Mouse (Mus musculus) common myeloid progenitor, adult 5-6 weeks (primary cell): ENCODE results near the gene Fam8a1. TPM values are rescaled to one million over a fixed set of nuclear protein-coding genes. Genes with fewer than 3 reads are reported as not detected.

Experiments used
- ATAC-seq: replicated peaks from 2 replicates; pipeline ENCODE4 v1.8.0; 2016; ENCODE audit warnings: low read depth, mild to moderate bottlenecking, moderate TSS enrichment, inconsistent platforms; ENCODE audit not compliant: poor library complexity, severe bottlenecking
- total RNA-seq: library from RNA; stranded (forward); fragments of 200-1000, 187-1606 nt; gene quantifications from 2 replicates; pipeline ENCODE4 v1.2.3, GENCODE M21; 2017

Gene Fam8a1
- total RNA-seq, 1 experiment from 2014 or later, result 13.8 TPM

DNA sequence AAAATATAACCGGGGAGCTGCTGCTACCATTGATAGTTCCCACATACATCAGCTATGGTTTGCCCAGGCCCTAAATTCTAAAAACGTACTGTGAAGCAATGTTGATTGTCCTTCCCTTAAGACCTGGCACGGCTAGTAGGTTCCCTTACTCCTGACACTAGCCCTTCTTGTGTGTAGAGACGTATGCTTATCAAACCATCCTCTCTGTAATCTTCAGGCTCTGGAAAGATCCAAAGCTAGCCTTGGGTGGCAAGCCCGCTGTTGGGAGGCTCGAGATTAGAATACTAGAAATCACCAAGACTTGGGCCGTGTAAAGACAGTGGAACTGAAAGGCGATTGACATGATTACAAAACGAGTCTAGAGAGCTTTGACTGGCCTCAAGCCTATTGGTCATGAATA, 1.2 kb downstream of the Fam8a1 start:
- ATAC-seq, result no peak

DNA sequence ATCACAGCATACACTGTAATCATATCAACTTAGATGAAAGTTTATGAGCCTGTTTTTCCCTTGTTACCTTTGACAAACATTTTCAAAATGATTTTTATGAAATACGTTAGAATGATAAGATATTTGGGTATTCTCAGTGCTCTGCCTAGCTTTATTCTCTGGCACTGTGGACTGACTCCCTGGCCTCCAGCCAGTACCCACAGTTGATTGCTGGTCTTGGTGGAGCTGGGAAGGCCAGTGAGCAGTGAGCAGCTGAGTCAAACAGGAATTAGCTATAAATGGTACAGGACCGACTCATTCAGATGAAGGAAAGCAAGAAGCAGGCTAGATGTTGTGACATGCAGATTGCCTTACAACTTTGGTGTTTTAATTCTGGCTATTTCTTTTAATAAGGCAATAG, 5.3 kb downstream of the Fam8a1 start:
- no peak for ATAC-seq

DNA sequence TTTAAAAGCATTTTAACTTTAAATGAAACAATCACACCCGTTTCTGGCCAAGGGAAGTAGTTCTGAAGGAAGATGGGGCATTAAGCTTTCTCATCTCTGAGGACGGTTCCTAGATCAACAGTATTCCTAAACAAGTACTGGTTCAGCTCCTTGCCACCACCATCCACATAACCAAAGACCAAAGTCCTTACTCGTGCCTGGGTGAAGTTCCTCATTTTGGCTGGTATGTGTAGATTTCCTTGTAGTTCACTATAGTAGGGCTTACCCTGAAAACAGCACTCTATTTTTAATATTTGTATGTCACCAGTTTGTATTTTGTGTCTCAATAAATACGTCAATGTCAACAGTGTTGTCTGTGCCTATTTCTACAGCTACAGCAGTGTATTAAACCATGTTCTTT, 8.4 kb downstream of the Fam8a1 start:
- ATAC-seq, result no peak

DNA sequence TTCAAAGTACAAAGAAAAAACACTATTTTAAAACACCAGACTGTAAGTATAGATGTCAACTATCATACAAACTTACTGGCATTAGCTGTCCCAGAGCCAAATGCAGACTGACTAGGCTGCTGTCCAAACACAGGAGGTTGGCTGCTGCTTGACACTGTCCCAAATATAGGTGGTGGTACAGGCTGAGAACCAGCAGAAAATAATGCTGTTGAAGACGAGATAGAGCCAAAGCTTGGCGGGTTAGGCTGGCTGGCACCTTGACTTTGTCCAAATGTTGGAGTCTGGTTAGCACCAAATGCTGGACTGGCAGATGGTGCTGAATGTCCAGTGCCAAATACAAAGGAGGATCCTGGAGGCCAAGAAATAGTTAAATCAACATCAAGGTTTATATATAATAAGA, 13.6 kb downstream of the Fam8a1 start:
- no peak for ATAC-seq

DNA sequence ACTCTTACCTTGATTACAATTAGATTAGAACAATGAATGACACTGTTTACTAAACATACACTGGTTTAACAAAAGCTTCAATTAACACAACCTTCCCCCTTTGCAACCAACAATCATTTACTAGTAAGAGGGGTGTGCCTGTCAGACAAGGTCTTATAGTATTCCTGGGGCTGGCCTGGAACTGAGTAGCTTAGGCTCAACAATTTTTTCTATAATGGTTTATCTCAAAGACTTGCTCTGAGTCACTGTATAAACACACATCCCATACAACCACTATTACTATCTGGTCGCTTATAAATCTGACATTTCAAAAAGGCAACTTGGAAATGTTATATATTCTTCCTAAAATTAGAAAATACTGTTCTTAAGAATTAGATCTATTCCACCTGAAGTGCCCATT, 14.0 kb downstream of the Fam8a1 start:
- ATAC-seq, result no peak

DNA sequence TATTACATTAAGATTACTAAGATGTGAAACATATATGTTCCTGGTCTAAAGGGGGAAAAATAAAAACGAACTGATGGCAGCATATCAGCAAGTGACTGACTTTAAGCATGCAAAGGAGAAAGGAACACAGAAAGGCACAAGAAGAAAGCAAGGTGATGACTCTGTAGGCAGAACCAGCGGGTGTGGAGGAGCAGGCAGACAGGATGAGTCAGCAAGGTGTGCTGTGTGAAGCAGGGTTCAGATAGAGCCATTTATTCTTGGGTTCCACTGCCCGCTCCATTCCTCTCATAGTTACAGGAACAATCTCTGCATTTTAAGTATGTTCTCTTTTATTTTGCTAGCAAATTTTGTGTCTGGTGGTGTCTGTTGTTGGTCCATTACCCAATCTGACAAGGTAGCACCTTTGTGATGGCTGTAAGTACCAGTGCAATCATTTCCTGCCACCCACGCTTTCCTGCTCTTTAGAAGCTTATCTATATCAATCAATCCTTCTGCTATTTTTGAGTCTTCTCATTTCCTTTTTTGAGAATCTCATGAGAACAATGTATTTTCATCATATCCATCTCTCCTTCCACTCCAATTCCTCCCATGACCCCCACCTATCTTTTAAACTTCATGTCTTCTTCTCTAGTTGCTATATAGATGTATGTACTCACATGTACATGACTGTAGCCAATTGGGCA, 21.4 kb downstream of the Fam8a1 start:
- ATAC-seq, result 0 out of 2 replicates have a peak, but pooled peaks have one; percentile 32

DNA sequence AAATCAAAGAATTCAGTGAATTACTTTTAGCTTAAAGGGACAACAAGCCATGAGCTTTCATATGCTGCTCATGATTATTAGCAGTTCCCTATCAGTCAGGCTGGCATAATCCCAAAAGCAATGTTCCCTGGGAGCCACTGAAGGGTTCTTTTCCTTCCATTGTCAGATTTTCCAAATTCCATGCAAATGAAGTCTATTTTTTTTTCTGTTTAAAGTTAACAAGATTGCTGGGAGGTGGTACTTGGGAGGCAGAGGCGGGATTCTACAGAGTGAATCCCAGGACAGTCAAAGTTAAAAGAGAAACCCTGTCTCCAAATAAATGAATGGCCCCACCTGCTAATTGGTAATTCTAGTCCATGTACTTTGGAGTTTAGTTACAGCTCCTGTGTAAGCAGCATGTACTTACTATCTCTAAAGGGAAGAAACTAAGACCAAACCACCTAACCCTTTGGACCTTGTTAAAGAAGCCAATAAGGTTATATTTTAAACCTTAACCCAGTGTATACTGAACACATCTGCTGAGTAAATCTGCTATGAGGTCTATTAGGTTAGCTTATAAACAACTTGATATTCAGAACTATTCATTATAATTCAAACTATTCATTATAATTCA, 26.1 kb downstream of the Fam8a1 start:
- ATAC-seq, result no peak

DNA sequence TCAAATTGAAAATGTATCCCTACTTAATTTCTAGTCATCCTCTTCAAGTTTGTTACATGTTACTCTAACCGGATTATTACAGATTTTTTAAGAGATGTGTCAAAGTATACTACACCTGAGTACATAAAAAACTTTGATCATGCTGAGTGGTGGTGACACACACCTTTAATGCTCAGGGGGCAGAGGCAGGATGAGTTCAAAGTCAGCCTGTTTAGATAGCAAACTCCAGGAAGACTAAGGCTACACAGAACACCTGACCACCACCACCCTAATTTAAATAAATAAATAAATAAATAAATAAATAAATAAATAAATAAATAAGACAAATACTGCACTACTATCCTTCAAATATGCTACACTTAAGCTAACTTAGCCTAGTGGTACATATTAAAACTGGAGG, 26.6 kb downstream of the Fam8a1 start:
- no peak for ATAC-seq

DNA sequence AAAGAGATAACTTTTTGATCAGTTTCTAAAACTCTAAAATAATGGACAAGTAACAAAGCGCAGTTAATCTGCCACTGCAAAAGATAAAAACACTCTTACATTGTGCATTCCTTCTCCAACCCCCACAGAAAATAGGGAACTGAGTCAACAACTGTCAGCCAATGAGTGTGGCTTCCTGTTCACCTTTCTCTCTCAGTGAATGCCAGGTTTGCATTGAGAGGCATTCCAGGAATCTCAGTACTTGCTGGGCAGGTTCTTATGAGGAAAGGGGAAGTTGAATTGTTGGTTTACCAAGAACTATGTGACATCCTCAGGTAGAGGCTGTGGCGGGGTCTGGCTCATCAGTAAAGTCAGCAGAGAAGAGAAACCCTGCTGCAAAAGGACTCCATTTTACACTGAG, 27.5 kb downstream of the Fam8a1 start:
- ATAC-seq, result no peak

DNA sequence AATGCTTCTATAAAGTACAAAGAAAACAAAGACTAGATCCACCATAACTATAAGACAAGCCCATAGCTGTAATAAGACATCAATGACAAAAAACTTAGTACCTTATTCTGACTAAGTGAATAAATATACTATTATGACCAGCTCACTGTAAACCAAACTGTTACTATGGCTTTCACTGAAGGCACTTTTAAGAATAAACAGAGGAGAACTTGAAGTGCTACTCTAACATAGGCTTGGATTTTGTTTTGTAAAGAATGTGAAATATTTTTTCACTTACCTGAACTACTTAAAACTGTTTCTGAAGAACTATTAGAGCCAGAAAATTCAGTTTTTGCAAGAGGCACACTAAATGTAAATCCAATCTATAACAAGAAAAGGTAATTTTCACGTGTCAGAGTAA, 30.1 kb downstream of the Fam8a1 start:
- no peak for ATAC-seq

DNA sequence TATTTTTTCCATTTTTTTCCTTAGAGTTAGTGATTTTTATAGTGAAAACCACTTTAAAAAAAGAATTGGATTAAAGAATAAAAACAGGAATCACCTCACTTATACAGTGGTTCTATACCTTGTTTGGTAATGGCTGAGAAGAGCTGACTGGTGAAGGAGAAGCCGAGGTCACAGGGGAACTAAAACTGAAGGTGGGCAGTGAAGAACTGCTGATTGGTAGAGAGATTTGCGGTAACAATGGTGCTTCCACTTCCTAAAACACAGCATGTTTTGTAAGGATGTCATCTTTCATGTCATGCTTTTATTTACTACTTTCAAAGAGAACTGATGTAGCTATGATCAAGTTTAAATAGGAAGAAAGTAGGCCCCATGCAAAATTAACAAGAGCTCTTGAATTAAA, 32.2 kb downstream of the Fam8a1 start:
- peak; percentile 45; the same call in 1 of the 2 replicates for ATAC-seq

DNA sequence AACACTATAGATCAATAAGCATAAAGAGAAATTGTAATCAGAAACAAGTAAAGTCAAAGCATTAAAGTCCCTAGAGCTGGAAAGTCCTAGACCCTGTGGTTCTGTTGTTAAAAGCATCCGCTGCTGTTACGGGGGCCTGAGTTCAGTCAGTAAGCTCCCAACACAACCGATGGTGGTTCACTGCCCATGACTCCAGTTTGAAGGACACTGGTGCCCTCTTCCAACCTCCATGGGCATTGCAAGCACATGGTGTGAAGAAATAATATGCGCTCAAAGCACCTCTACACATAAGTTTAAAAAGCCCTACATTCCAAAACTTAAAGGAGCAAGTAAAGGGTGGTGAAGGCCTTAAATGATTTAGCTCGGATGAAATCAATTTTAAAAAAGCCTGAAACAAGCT, 33.8 kb downstream of the Fam8a1 start:
- ATAC-seq, result no peak

DNA sequence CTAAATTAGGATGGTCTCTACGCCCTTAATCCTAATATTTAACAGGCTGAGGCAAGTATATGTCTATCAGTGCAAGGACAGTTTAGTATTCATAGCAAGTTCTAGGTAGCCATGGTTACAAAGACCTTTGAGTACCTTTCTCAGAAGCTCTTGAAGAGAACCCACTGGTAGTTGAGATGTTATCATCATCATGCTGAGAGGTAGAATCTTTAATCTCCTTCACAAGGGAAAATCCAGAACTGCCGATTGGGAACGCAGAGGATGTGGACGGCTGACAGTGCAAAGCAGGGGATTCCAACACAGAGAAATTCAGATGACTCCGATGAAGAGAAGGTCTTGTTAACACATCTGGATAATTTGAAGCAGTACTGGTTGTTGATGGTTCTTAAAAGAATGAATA, 44.2 kb downstream of the Fam8a1 start:
- ATAC-seq, result no peak

DNA sequence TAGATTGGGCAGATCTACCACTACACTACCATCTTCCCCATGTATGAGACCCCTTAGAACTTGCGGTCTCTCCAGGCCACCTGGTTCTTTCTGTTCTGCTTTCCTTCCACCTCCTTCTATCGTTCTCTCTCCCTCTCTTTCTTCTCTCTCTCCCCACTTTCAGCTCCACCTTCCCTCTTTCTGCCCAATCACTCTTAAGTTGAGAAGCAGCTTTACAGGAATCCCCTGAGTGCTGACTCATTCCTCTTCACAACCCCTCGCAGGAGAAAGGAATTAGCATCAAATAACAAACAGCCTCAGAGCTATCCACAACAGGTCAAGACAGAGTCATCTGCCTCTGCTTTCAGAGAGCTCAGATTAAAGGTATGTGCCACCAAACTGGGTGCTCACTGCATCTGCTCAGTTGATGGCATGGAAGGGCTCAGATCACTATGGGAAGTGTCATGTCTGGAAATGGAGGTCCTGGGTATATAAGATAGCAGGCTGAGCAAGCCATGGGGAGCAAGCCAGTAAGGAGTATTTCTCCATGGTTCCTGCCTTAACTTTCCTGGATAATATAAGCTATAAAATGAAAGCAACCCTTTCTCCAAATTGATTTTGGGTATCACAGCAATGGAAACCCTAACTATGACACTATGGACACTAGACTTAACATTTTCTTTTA, 46.8 kb downstream of the Fam8a1 start:
- ATAC-seq, result 0 out of 2 replicates have a peak, but pooled peaks have one; percentile 18

DNA sequence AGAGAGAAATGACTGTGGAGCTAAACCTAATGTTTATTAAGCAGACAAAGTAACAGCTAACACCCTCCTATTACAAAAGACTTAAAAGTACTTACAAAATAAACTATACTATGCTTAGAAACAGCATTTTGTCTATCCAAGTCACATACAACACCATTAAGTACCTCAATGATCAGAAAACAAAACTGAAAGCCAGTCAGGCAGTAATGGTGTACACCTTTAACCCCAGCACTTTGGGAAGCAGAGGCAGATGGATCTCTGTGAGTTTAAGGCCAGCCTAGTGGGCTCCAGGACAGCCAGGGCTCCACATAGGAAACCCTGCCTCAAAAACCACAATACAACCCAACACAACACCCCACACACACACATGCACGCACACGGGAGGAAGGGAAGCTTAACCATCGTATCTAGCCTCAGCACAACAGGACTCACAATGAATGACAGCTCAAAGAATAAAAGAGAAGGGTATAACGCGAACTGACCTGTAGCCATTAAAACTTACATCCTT, 49.6 kb downstream of the Fam8a1 start:
- 0 out of 2 replicates have a peak, but pooled peaks have one; percentile 5 for ATAC-seq

DNA sequence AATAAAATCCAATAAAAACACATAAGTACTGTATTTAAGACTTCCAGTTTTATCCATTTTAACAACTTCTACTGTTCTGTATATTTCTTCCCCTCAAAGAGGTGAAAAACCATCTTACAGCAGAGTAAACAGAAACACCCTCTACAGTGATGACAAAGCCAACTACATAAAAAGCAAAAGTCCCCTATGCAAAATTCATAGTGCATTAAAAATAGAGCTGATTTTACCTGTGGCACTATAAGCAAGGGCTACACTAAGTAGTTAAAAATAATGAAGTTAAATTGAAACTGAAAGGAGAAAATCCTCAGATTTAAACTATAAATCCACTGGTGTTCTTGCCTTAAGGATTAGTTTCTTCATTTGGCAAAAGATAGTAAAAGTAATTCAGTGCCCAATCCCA, 51.7 kb downstream of the Fam8a1 start:
- ATAC-seq, result no peak

DNA sequence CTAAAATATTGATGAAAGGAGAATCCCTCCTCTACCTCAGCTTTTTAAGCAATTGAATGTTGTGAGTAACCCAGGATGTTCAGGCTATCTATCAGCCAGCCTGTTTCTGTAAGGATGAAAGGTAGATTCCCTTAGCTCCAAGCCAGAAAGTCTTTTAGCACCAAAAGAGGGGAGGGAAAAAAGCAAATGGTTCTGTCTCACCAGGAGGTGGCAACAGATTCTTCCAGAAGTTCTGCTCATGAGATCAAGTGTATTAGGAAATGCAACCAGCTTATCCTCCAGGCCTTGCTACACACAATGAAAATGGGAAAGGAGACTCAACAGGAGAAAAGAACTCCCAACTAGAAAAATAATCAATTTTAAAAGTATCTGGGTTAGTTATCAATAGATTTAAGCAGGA, 55.0 kb downstream of the Fam8a1 start:
- no peak for ATAC-seq

DNA sequence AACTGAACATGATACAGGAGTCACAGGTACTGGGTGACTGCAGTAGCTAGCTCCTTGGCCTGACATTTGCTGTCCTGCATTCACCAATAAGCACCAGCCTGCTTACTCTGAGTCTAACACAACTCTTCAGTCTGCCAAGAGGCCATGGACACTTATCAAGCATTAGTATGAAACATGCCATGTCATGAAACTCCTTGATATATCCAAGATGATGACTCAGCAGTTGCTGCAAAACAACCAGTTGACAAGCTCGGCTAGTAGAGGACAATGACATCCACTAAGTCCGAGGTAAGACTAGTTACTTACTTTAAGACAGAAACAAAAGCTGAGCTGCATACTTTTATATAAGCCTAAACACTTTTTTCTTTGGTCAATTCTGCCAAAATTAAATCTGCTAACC, 55.9 kb downstream of the Fam8a1 start:
- ATAC-seq, result peak; percentile 17; the same call in 1 of the 2 replicates

DNA sequence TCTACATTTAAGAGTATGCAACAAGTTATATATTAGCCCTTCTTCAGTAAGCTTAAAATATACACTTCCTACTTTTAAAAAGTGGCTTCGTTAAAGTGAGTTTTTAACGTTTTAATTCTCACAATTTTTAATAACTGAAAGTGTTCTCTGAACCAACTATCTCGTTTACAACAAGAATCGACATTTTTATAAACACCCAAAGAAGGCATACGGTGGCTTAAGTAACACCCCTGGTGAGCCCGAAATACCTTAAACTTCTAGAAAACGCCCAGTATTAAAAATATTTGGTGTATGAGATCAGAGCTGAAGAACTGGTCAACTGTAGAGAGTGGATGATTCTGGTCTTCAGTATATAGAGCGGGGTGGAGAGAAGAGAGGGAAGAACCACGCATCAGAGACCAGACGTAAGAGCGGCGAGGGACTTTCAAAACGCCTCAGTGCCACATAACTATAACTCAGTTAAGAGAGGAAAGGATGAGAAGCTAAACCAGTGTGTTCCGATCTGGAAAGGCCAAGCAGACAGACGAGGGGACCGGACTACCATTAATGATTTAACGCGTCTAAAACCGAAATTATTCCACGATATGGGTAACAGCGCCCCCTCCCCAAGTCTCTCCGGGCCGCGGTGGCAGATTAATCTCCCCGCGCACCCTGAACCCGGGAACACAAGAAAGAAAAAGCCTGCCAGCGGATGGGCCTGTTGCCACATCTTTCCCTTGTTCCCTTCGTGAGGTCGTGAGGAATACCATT, 57.1 kb downstream of the Fam8a1 start:
- ATAC-seq, result no peak

DNA sequence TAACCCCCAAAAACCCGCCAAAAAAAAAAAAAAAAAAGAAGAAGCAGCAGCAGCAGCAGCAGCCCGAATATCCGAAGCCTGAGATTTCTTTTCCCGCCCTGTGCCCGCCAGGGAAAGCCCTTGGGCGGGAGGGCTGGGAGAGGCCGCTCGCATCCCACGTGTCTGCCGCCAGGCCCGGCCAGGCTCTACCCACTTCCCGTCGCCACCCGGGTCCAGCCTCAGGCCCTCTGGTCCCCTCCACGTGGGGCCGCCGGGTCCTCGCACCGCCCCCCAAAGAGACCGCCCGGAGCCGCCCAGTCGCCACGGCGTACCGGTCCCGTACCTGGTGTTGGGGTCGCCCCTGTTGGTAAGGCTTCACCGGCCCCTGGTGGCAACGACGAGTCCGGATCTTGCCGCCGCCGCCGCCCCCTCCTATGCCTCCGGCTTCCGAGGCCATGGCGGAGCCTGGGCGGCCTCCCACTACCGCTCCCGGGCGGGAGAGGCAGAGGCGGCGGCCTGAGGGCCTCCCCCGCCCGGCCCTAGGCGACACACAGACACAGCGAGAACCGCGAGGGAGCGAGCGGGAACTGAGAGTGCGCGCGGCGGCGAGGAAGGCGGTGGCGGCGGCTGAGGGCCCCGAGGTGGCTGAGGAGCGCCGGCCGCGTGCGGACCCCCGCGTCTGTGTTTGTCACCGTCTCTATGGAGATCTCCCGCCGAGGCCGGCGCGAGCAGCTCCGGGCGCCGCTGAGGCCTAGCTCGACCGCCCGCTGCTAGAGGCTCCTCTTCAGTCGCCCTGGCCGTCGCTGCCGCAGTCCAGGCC, 57.9 kb downstream of the Fam8a1 start:
- peak; percentile 63 for ATAC-seq
